In the genomic region with DNA sequence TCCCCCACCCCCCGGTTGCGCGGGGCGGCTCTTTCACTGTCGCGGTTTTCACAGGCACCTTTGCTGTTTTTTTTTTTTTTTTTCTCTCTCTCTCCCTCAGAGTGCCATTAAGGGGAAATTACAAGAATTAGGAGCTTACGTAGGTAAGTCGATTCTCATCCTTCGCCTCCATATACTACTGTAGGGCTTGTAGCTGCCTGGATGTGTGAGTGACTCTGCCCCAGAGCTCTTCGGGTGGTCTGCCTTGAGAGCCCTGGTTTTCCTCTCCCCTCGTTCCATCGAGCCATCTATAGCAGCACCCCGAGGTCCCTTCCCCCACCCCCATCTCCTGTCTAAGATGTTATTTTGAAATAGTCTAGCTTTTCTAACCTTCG, we compare ENCODE assay signal across 8 mouse cellular contexts. TPM values are rescaled to one million over a fixed set of nuclear protein-coding genes. Genes with fewer than 3 reads are reported as not detected.
A peak's percentile ranks its signal among the peaks of the same experiment; 100 is the strongest.
DNase-seq lines count a peak whose midpoint lies in the region; ATAC-seq and TF ChIP-seq lines count a peak whose summit lies in the region.

No protein-coding gene starts in this region.

- H3K36me3 ChIP-seq in kidney, adult 2 months (ENCODE audit: control insufficient read depth, insufficient read depth, low read length): no peaks in the 10 kb centered on the region
- peaks cover 4 to 28% of the 10 kb centered on the region in 2 experiments; a peak in 3 of 4 replicates for H3K36me3 ChIP-seq in MEL (ENCODE audit: control insufficient read depth in 1 of 2, insufficient read depth in 2 of 2, low read length in 2 of 2)
- 0 out of 2 replicates have a peak, but pooled peaks cover 17% of the 10 kb centered on the region for H3K36me3 ChIP-seq in embryonic facial prominence, embryonic 14.5 days (ENCODE audit: control insufficient read depth, insufficient read depth, low read length)

- intact Hi-C loops in gastrocnemius, postnatal 36 days (cut with DNase I): no loop called here

- TF ChIP-seq CTCF in kidney, adult 2 months (conservative IDR thresholded peaks at IDR 0.05; ENCODE audit: insufficient read depth, insufficient read length, low read depth, low read length): no peak
- no peak for TF ChIP-seq CTCF in MEL (IDR thresholded peaks at IDR 0.05 in 2 of 3, conservative IDR thresholded peaks at IDR 0.05 in 1 of 3; ENCODE audit: control insufficient read depth in 1 of 3, insufficient read depth in 1 of 3, low read depth in 2 of 3, low read length in 3 of 3, poor library complexity in 1 of 3, severe bottlenecking in 1 of 3)

- peak overlapping the region; percentile 83 for H3K4me3 ChIP-seq in kidney, adult 2 months (ENCODE audit: insufficient read depth, low read depth, low read length)
- H3K4me3 ChIP-seq in MEL (ENCODE audit: control insufficient read depth in 1 of 2, insufficient read depth in 1 of 2, low read depth in 2 of 2, low read length in 2 of 2): peak overlapping the region; percentile 84 to 87
- peak overlapping the region; percentile 95 for H3K4me3 ChIP-seq in embryonic facial prominence, embryonic 14.5 days (ENCODE audit: low read depth, low read length)

- ATAC-seq in embryonic facial prominence, embryonic 14.5 days (ENCODE audit: low read depth): 0 out of 2 replicates have a peak, but pooled peaks have one; percentile 16

- DNase-seq in kidney, adult 2 months: no peak
- DNase-seq in kidney, adult 18-20 months: no peak
- peak; percentile 60 for DNase-seq in MEL (ENCODE audit: low read depth, low spot score)
- DNase-seq in embryonic facial prominence, embryonic 14.5 days (ENCODE audit: low spot score): peak; percentile 41
- DNase-seq in kidney, postnatal 14 days: peak; percentile 14
- DNase-seq in natural killer cell, adult 2 months (ENCODE audit: low spot score in 2 of 2): peak; percentile 16 to 29
- no peak for DNase-seq in gastrocnemius, postnatal 36 days
- no peak for DNase-seq in left cerebral cortex, adult 8-10 months (ENCODE audit: low spot score in 2 of 2)

- H3K9me3 ChIP-seq in MEL (replicated peaks; ENCODE audit: insufficient read depth, low read length): no peaks in the 10 kb centered on the region
- H3K9me3 ChIP-seq in embryonic facial prominence, embryonic 14.5 days (ENCODE audit: control insufficient read depth, low read length): no peaks in the 10 kb centered on the region

- under 1% methylated on average over 14 of the region's 14 CpGs for WGBS in kidney, adult 2 months
- WGBS in embryonic facial prominence, embryonic 14.5 days: 2% methylated on average over 12 of the region's 14 CpGs

- peaks cover 46% of the 10 kb centered on the region for H3K79me2 ChIP-seq in MEL (ENCODE audit: control insufficient read depth, insufficient read depth, low read length, poor library complexity)

- no peak for TF ChIP-seq RAD21 in MEL (IDR thresholded peaks at IDR 0.05; ENCODE audit: low read depth, low read length)

- no peak for TF ChIP-seq POLR2A in kidney, adult 2 months (IDR thresholded peaks at IDR 0.05; ENCODE audit: low read depth, low read length)
- TF ChIP-seq POLR2A in MEL (IDR thresholded peaks at IDR 0.05; ENCODE audit: control insufficient read depth in 1 of 2, insufficient read depth in 1 of 2, low read depth in 1 of 2, low read length in 2 of 2, poor library complexity in 1 of 2): no peak

- H3K4me2 ChIP-seq in embryonic facial prominence, embryonic 14.5 days (ENCODE audit: low read depth, low read length): peak overlapping the region; percentile 84

- H3K9ac ChIP-seq in MEL (ENCODE audit: control insufficient read depth, low read depth, low read length, poor library complexity, severe bottlenecking): peak overlapping the region; percentile 96
- peak overlapping the region; percentile 93 for H3K9ac ChIP-seq in embryonic facial prominence, embryonic 14.5 days (ENCODE audit: low read depth, low read length)

- H3K27me3 ChIP-seq in kidney, adult 2 months (replicated peaks; ENCODE audit: control insufficient read depth, insufficient read depth, low read length): no peaks in the 10 kb centered on the region
- no peaks in the 10 kb centered on the region for H3K27me3 ChIP-seq in MEL (ENCODE audit: control insufficient read depth in 1 of 2, insufficient read depth in 2 of 2, low read length in 2 of 2)
- no peaks in the 10 kb centered on the region for H3K27me3 ChIP-seq in embryonic facial prominence, embryonic 14.5 days (replicated peaks; ENCODE audit: control insufficient read depth, insufficient read depth, low read length)

- peaks cover 3% of the 10 kb centered on the region; the same call in 1 of the 2 replicates for H3K4me1 ChIP-seq in kidney, adult 2 months (ENCODE audit: control insufficient read depth, insufficient read depth, low read length)
- H3K4me1 ChIP-seq in MEL (ENCODE audit: control insufficient read depth in 1 of 2, insufficient read depth in 2 of 2, low read length in 2 of 2): peaks cover 2 to 6% of the 10 kb centered on the region in 2 experiments; a peak in 2 of 4 replicates
- peaks cover 13% of the 10 kb centered on the region for H3K4me1 ChIP-seq in embryonic facial prominence, embryonic 14.5 days (ENCODE audit: control insufficient read depth, insufficient read depth, low read length)

- peak overlapping the region; percentile 66 for H3K27ac ChIP-seq in kidney, adult 2 months (ENCODE audit: insufficient read depth, low read depth, low read length)
- peak overlapping the region; percentile 68 for H3K27ac ChIP-seq in MEL (ENCODE audit: control insufficient read depth, low read depth, low read length)
- H3K27ac ChIP-seq in embryonic facial prominence, embryonic 14.5 days (replicated peaks; ENCODE audit: low read depth, low read length): peak overlapping the region; percentile 90

- TF ChIP-seq EP300 in MEL (IDR thresholded peaks at IDR 0.05; ENCODE audit: low read depth in 1 of 2, low read length in 2 of 2): no peak

TF ChIP-seq in MEL, 35 proteins besides CTCF, POLR2A, EP300 and RAD21:
- 0 out of 2 replicates have a peak, but pooled peaks have one; percentile 25 for TF ChIP-seq MAZ (IDR thresholded peaks at IDR 0.05; ENCODE audit: low read depth, low read length)
- no peak for TF ChIP-seq GATA1 (IDR thresholded peaks at IDR 0.05; ENCODE audit: low read depth, low read length)
- peak; percentile 89 for TF ChIP-seq ZNF384 (IDR thresholded peaks at IDR 0.05; ENCODE audit: low read depth, low read length)

RNA-seq across cellular contexts. Expression of gene Zc3h14, which starts 0.6 kb away (rescaled TPM):
- polyA plus RNA-seq in kidney, adult 2 months (2012; rRNA removed): 72.5 and 74.7 TPM in 2 replicates
- 74.9 and 80.1 TPM in 2 replicates for total RNA-seq in MEL (2012; rRNA removed)
- 100 to 1,000 TPM in 1 of 2 experiments, 10 to 100 TPM in 1; 88.5 to 429 TPM for polyA plus RNA-seq in MEL (2012; ENCODE audit: insufficient read depth in 1 of 2, insufficient read length in 2 of 2, low read depth in 1 of 2, low replicate concordance in 2 of 2, missing spikeins in 1 of 2)
- polyA plus RNA-seq in embryonic facial prominence, embryonic 14.5 days (2014; fragmentation: Nextera tagmentation; extraction: Ambion mirVana): 113 and 128 TPM in 2 replicates
- total RNA-seq in gastrocnemius, postnatal 36 days (2021): 10 to 100 TPM; 41.3 to 42.5 TPM
- 100 to 1,000 TPM; 100 to 108 (median 104) TPM for total RNA-seq in left cerebral cortex, adult 8-10 months (2022)

RNA-seq across cellular contexts. Expression of gene Ptpn21, which starts 10.2 kb away (rescaled TPM):
- 25.4 and 27.5 TPM in 2 replicates for polyA plus RNA-seq in kidney, adult 2 months (2012; rRNA removed)
- 1.2 and 1.7 TPM in 2 replicates for total RNA-seq in MEL (2012; rRNA removed)
- polyA plus RNA-seq in MEL (2012; ENCODE audit: insufficient read depth in 1 of 2, insufficient read length in 2 of 2, low read depth in 1 of 2, low replicate concordance in 2 of 2, missing spikeins in 1 of 2): 1 to 10 TPM in 1 of 2 experiments, not detected in 1; 3.8 TPM
- 11.4 and 11.7 TPM in 2 replicates for polyA plus RNA-seq in embryonic facial prominence, embryonic 14.5 days (2014; fragmentation: Nextera tagmentation; extraction: Ambion mirVana)
- 10 to 100 TPM; 25.1 to 25.9 TPM for total RNA-seq in gastrocnemius, postnatal 36 days (2021)
- 10 to 100 TPM in 2 of 4 experiments, 1 to 10 TPM in 2; 8.3 to 10.9 (median 9.9) TPM for total RNA-seq in left cerebral cortex, adult 8-10 months (2022)

Comparison
In these comparisons a context has a peak if more than half of its experiments do, and no peak if none do; other contexts are left out.
1. DNase-seq: peak in MEL (single experiment), embryonic facial prominence, embryonic 14.5 days (single experiment), kidney, postnatal 14 days (single experiment) and natural killer cell, adult 2 months (2 of 2); none in kidney, adult 2 months (single experiment), kidney, adult 18-20 months (single experiment), gastrocnemius, postnatal 36 days (0 of 2) and left cerebral cortex, adult 8-10 months (0 of 2).
2. Peak in every context shown above with its lines, with median percentiles within 50 percentile points of each other: H3K27ac ChIP-seq and H3K4me3 ChIP-seq.